Mouse (Mus musculus): ENCODE measurements around the gene Asic4. TPM values are rescaled to one million over a fixed set of nuclear protein-coding genes. Genes with fewer than 3 reads are reported as not detected.

Asic4 gene
- polyA plus RNA-seq, 1 experiment from 2014 or later = 16.6 TPM

DNA sequence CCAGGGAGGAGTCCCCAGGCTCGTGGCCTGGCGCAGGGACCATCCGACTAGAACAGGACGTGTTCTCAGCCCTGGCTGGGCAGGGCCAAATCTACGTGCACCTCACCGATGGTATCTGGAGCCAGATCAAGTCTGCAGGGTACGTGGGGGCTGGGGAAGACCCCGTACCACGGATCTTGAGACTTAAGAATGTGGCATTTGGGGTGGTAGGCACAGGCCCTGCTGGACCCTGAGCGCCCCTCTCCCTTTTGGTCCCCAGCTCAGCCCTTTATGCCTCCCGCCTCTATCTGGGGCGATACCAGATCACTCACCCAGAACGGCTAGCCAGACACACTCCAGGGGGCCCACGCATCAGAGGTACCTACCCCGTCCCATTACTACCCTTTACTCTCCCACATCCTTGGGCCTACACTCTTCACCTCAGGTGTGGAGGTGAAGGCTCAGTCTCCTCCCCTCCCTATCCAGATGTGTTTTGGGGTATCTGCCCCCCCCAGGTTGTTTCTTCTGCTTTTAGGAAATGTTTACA lies 8.7 kb upstream of the Asic4 start:
- Histone ChIP-seq H3K36me3 (ENCODE audit: control insufficient read depth, insufficient read depth, low read length) (no peaks in the 10 kb centered on the region), H3K9ac (replicated peaks; ENCODE audit: low read length) (no peak overlapping the region), H3K4me1 (ENCODE audit: control insufficient read depth, insufficient read depth, low read length) (peaks cover 50% of the 10 kb centered on the region), H3K4me2 (ENCODE audit: low read length) (no peak overlapping the region), H3K27ac (replicated peaks; ENCODE audit: low read depth, low read length) (peak overlapping the region; percentile 90; the same call in 1 of the 2 replicates), H3K9me3 (ENCODE audit: control insufficient read depth, low read length) (no peaks in the 10 kb centered on the region), H3K27me3 (ENCODE audit: control insufficient read depth, insufficient read depth, low read length) (no peaks in the 10 kb centered on the region), H3K4me3 (replicated peaks; ENCODE audit: low read depth, low read length) (no peak overlapping the region)
- DNase-seq (no peak), ATAC-seq (ENCODE audit: low FRiP score, low TSS enrichment) (no peak)
- 75% methylated on average over 15 of the region's 15 CpGs for WGBS

DNA sequence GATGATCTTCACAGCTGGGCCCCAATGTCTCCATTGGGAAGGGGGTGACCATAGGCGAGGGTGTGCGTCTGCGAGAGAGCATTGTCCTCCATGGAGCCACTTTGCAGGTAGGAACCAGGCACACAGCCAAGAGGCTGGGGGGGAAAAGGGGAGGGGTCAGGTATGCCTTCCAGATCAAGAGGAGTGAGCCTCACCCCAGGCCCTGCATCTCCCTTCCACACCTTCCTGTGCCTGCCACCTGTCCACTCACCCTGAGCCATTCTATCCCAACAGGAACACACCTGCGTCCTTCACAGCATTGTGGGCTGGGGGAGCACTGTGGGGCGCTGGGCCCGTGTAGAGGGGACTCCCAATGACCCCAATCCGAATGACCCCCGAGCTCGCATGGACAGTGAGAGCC lies 8.1 kb upstream of the Asic4 start:
- H3K27ac ChIP-seq (replicated peaks; ENCODE audit: low read depth, low read length) = peak overlapping the region; percentile 90
- peaks cover 53% of the 10 kb centered on the region for H3K4me1 ChIP-seq (ENCODE audit: control insufficient read depth, insufficient read depth, low read length)
- no peak overlapping the region for H3K9ac ChIP-seq (replicated peaks; ENCODE audit: low read length)
- H3K4me2 ChIP-seq (ENCODE audit: low read length) = no peak overlapping the region
- H3K9me3 ChIP-seq (ENCODE audit: control insufficient read depth, low read length) = no peaks in the 10 kb centered on the region
- H3K4me3 ChIP-seq (replicated peaks; ENCODE audit: low read depth, low read length) = no peak overlapping the region
- ATAC-seq (ENCODE audit: low FRiP score, low TSS enrichment) = no peak
- H3K36me3 ChIP-seq (ENCODE audit: control insufficient read depth, insufficient read depth, low read length) = no peaks in the 10 kb centered on the region
- 79% methylated on average over 9 of the region's 9 CpGs for WGBS
- DNase-seq = no peak
- H3K27me3 ChIP-seq (ENCODE audit: control insufficient read depth, insufficient read depth, low read length) = no peaks in the 10 kb centered on the region

DNA sequence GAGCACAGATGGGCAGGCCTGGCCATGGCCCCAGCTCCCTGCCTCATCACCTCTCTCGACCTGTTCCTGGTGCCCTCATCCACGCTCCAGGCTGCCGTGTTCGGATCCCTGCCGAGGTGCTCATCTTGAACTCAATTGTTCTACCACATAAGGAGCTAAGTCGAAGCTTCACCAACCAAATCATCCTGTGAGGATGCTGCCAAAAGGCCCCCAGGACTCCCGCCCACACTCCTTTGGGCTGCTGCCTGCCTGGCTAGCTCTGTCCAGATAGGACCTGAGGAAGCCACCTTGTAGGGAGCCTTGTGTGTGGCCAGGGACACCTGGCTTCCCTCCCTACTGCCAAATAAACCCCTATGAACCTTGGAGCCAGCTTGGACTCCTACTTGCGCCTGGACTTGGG lies 7.4 kb upstream of the Asic4 start:
- Histone ChIP-seq H3K27me3 (ENCODE audit: control insufficient read depth, insufficient read depth, low read length) (no peaks in the 10 kb centered on the region), H3K4me2 (ENCODE audit: low read length) (peak overlapping the region; percentile 70)

DNA sequence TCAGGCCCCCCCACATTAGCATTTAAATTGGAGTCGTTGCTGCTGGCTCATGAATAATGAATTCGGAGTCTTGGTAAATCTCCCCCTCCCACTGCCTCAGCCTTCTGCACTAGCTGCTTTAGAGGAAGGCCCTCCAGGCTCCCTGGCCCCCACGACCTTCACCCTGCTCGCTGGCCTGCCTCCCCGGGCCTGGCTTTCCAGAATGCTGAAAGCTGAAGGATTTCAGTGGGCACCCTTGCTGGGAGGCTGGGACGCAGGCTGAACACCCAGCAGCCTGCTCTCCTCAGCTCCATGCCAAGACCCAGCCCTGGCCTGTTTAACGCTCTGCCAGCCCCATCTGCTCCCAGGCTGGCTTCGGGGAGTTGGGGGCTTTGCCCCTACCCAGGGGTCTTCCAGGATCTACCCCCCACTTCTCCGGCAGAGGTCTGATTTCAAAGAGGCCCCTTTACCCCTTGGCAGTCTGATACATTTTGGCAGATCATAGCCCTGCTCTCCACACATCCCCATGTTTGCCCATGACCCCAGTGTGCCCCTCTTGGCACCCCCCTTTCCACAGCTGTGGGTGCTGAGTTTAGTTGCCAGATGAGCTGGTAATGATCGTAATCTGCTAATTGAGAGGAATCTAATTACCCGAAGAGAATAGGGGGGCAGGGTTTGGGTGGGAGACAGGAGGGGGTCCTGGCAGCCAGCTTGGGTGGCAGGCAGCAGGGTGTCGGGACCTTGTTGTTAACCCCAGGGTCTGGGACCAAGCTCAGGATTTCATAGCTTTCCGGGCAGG lies 6.8 kb upstream of the Asic4 start:
- peak overlapping the region; percentile 36; the same call in 1 of the 2 replicates for H3K9ac ChIP-seq (replicated peaks; ENCODE audit: low read length)
- peak overlapping the region; percentile 70 for H3K4me2 ChIP-seq (ENCODE audit: low read length)
- no peak overlapping the region for H3K4me3 ChIP-seq (replicated peaks; ENCODE audit: low read depth, low read length)
- 12% methylated on average over 13 of the region's 13 CpGs for WGBS
- H3K36me3 ChIP-seq (ENCODE audit: control insufficient read depth, insufficient read depth, low read length) = no peaks in the 10 kb centered on the region
- H3K27ac ChIP-seq (replicated peaks; ENCODE audit: low read depth, low read length) = peak overlapping the region; percentile 90
- H3K27me3 ChIP-seq (ENCODE audit: control insufficient read depth, insufficient read depth, low read length) = no peaks in the 10 kb centered on the region
- H3K4me1 ChIP-seq (ENCODE audit: control insufficient read depth, insufficient read depth, low read length) = peaks cover 64% of the 10 kb centered on the region
- ATAC-seq (ENCODE audit: low FRiP score, low TSS enrichment) = peak; percentile 29; the same call in 1 of the 2 replicates
- H3K9me3 ChIP-seq (ENCODE audit: control insufficient read depth, low read length) = no peaks in the 10 kb centered on the region
- DNase-seq = peak; percentile 74

More for the DNA sequence above, 7.4 kb upstream of the Asic4 start:
- H3K27ac ChIP-seq (replicated peaks; ENCODE audit: low read depth, low read length) = peak overlapping the region; percentile 90
- no peak overlapping the region for H3K4me3 ChIP-seq (replicated peaks; ENCODE audit: low read depth, low read length)
- no peaks in the 10 kb centered on the region for H3K36me3 ChIP-seq (ENCODE audit: control insufficient read depth, insufficient read depth, low read length)
- ATAC-seq (ENCODE audit: low FRiP score, low TSS enrichment) = no peak
- peak; percentile 38 for DNase-seq
- 15% methylated on average over 8 of the region's 8 CpGs for WGBS
- no peaks in the 10 kb centered on the region for H3K9me3 ChIP-seq (ENCODE audit: control insufficient read depth, low read length)
- H3K4me1 ChIP-seq (ENCODE audit: control insufficient read depth, insufficient read depth, low read length) = peaks cover 59% of the 10 kb centered on the region
- no peak overlapping the region; the same call in 1 of the 2 replicates for H3K9ac ChIP-seq (replicated peaks; ENCODE audit: low read length)

DNA sequence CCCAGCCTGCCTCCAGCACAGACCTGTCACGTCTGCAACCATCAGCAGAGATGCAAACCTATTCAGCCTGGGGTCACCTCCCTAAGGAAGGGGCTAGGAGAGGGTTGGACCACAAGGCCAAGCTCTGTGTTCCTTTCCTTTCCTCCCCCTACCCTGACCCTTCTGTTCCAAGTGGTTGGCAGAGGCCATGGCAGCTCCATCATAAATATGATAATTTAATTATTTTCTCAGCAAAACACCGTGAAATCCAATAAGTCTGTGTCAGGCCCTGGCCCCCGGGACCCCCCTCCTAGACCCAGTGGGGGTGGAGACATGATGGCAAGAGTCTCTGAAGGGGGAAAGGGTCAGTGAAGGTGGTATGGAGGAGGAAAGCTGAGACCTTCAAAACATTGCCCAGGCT lies 6.0 kb upstream of the Asic4 start:
- Histone ChIP-seq H3K4me1 (ENCODE audit: control insufficient read depth, insufficient read depth, low read length) (peaks cover 68% of the 10 kb centered on the region), H3K9me3 (ENCODE audit: control insufficient read depth, low read length) (no peaks in the 10 kb centered on the region), H3K27ac (replicated peaks; ENCODE audit: low read depth, low read length) (peak overlapping the region; percentile 90), H3K9ac (replicated peaks; ENCODE audit: low read length) (peak overlapping the region; percentile 48; the same call in 1 of the 2 replicates), H3K27me3 (ENCODE audit: control insufficient read depth, insufficient read depth, low read length) (no peaks in the 10 kb centered on the region), H3K4me3 (replicated peaks; ENCODE audit: low read depth, low read length) (no peak overlapping the region), H3K4me2 (ENCODE audit: low read length) (peak overlapping the region; percentile 70), H3K36me3 (ENCODE audit: control insufficient read depth, insufficient read depth, low read length) (no peaks in the 10 kb centered on the region)
- peak; percentile 53 for DNase-seq
- WGBS = 6% methylated on average over 3 of the region's 3 CpGs
- peak; percentile 29; the same call in 1 of the 2 replicates for ATAC-seq (ENCODE audit: low FRiP score, low TSS enrichment)

DNA sequence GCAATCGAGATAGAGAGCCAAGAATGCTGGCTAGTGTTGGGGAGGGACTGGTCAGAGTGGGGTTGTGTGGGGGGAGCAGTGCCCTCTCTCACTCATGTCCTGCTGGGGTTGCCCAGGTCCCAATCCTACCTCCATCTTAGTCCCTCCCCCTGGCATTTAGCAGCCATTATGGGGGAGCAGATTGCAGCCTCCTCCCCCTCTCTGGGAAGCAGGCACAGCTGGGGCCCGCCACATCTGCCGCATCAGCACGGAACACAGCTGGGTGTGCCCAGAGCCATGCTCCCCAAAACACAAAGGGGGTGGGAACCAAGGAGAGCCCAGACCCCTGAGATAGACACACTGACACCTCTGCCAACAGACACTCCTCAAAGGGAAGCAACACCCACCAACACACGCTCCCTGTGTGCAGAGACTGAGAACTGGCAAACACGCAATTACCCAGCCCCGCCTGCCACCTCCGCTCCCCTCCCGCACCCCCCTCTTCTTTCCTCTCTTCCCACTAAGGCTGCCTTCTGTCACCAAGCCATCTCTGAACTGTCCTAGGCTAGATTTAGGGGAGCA lies 5.0 kb upstream of the Asic4 start:
- H3K36me3 ChIP-seq (ENCODE audit: control insufficient read depth, insufficient read depth, low read length) = no peaks in the 10 kb centered on the region
- H3K9me3 ChIP-seq (ENCODE audit: control insufficient read depth, low read length) = no peaks in the 10 kb centered on the region
- DNase-seq (peak; percentile 58), ATAC-seq (ENCODE audit: low FRiP score, low TSS enrichment) (0 out of 2 replicates have a peak, but pooled peaks have one; percentile 11)
- no peaks in the 10 kb centered on the region for H3K27me3 ChIP-seq (ENCODE audit: control insufficient read depth, insufficient read depth, low read length)
- WGBS = 7% methylated on average over 9 of the region's 9 CpGs
- peak overlapping the region; percentile 70 for H3K4me2 ChIP-seq (ENCODE audit: low read length)
- peaks cover 78% of the 10 kb centered on the region for H3K4me1 ChIP-seq (ENCODE audit: control insufficient read depth, insufficient read depth, low read length)
- peak overlapping the region; percentile 25 for H3K4me3 ChIP-seq (replicated peaks; ENCODE audit: low read depth, low read length)
- H3K9ac ChIP-seq (replicated peaks; ENCODE audit: low read length) = peak overlapping the region; percentile 48
- H3K27ac ChIP-seq (replicated peaks; ENCODE audit: low read depth, low read length) = peak overlapping the region; percentile 90

DNA sequence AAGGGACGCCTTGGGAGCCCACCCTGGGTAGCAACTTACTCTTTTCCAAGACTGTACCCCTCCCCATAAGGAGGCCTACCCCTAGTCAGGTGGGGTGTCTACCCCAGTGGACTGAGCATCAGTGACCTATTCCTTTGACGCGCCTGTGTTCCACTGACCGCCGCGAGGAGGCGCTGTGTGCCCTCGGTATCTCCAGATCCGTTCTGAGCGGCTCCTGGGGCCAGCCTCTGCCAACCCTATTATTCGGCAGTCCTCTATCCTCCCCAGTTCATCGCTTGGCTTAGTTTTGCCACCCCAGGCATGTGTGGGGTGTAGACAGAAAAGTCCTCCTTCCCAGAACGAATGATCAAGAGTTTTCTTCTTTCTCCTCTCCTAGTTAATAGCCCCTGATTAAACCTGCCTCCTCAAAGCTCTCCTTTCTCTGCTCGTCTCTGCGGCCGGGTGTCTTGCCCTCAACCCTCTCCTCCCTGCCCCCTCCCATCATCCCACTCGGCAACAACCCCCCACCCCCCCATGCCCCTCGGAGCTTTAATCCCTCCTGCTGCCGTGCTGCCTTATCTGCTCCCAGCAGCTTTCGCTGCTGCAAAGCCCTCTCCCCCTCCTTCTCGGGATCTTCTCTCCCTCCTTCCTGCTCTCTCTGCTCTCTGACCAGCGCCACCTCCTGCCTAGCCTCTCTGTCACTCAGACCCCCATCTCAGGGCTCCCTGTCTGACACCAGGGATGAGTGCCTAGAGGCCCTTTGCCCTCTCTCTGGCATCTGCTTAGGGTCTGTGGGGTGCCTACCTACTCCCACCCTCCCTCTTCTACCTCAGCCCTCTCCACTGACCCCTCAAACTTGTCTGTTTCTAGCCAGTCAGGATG lies 4.3 kb upstream of the Asic4 start:
- Histone ChIP-seq H3K4me3 (replicated peaks; ENCODE audit: low read depth, low read length) (peak overlapping the region; percentile 25), H3K27ac (replicated peaks; ENCODE audit: low read depth, low read length) (peak overlapping the region; percentile 90)
- 1% methylated on average over 22 of the region's 22 CpGs for WGBS

DNA sequence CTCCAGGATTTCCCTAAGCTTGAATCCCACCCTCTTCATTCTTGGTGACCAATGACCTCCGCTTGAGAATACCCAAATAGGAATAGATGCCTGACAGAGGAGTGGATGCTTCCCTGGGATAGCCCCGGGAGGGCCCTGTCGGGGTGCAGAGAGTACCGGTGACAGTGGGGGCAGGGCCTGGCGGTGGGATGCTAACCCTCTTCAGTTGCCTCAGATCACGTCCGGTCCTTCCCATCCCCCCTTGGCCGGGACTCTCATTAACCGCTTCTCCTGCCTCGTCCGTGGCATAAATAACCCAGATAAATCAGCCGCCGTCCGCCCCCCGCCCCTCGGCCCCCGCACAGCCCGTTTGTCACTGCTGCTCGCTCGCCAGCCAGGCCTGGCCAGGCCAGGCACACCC lies 3.6 kb upstream of the Asic4 start:
- no peaks in the 10 kb centered on the region for H3K9me3 ChIP-seq (ENCODE audit: control insufficient read depth, low read length)
- no peaks in the 10 kb centered on the region for H3K36me3 ChIP-seq (ENCODE audit: control insufficient read depth, insufficient read depth, low read length)
- 3% methylated on average over 20 of the region's 20 CpGs for WGBS
- H3K4me2 ChIP-seq (ENCODE audit: low read length) = peak overlapping the region; percentile 70
- ATAC-seq (ENCODE audit: low FRiP score, low TSS enrichment) = no peak
- peak overlapping the region; percentile 90 for H3K27ac ChIP-seq (replicated peaks; ENCODE audit: low read depth, low read length)
- DNase-seq = peak; percentile 67
- peak overlapping the region; percentile 46; the same call in 1 of the 2 replicates for H3K9ac ChIP-seq (replicated peaks; ENCODE audit: low read length)
- peak overlapping the region; percentile 25; the same call in 1 of the 2 replicates for H3K4me3 ChIP-seq (replicated peaks; ENCODE audit: low read depth, low read length)
- H3K27me3 ChIP-seq (ENCODE audit: control insufficient read depth, insufficient read depth, low read length) = peaks cover 9% of the 10 kb centered on the region; the same call in 1 of the 2 replicates
- peaks cover 90% of the 10 kb centered on the region for H3K4me1 ChIP-seq (ENCODE audit: control insufficient read depth, insufficient read depth, low read length)

More for the DNA sequence above, 4.3 kb upstream of the Asic4 start:
- DNase-seq (peak; percentile 87), ATAC-seq (ENCODE audit: low FRiP score, low TSS enrichment) (peak; percentile 15; the same call in 1 of the 2 replicates)
- no peaks in the 10 kb centered on the region for H3K9me3 ChIP-seq (ENCODE audit: control insufficient read depth, low read length)
- H3K36me3 ChIP-seq (ENCODE audit: control insufficient read depth, insufficient read depth, low read length) = no peaks in the 10 kb centered on the region
- H3K27me3 ChIP-seq (ENCODE audit: control insufficient read depth, insufficient read depth, low read length) = peaks cover 5% of the 10 kb centered on the region; the same call in 1 of the 2 replicates
- peaks cover 86% of the 10 kb centered on the region for H3K4me1 ChIP-seq (ENCODE audit: control insufficient read depth, insufficient read depth, low read length)
- peak overlapping the region; percentile 48 for H3K9ac ChIP-seq (replicated peaks; ENCODE audit: low read length)
- peak overlapping the region; percentile 70 for H3K4me2 ChIP-seq (ENCODE audit: low read length)

Data from midbrain, embryonic 14.5 days (tissue).